Mouse (Mus musculus): ENCODE data around the gene Galnt15. TPM values are rescaled to one million over a fixed set of nuclear protein-coding genes. Genes with fewer than 3 reads are reported as not detected.

The Galnt15 gene
- polyA plus RNA-seq, 1 experiment from 2014 or later: 0.73 TPM

DNA sequence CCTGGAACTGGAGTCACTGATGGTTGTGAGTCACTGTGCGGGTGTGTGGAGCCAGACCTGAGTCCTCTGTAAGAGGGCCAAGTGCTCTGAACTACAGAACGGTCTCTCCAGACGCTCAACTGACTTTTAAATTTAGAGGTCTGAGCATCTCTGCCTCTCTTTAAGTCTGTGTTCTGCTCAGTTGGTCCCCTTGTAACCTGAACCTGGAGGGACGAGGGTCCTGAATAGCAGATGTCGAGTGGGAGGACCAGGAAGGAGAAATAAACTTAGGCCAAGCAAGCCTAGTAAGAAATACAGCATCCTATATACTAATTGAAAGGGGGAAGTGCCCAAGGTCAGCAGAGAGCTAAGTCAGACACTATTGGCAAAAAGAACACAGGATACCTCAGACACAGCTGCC is 68.0 kb downstream of the Galnt15 start:
- no peaks in the 10 kb centered on the region for H3K4me1 ChIP-seq (replicated peaks)
- H3K4me3 ChIP-seq: no peak overlapping the region
- no peaks in the 10 kb centered on the region for H3K27me3 ChIP-seq
- H3K9me3 ChIP-seq: no peaks in the 10 kb centered on the region
- H3K36me3 ChIP-seq: peaks cover 72% of the 10 kb centered on the region
- 88% methylated on average over 5 of the region's 5 CpGs for WGBS
- H3K9ac ChIP-seq: no peak overlapping the region
- no peak for ATAC-seq (ENCODE audit: low FRiP score, low read depth)
- no peak overlapping the region for H3K4me2 ChIP-seq
- no peak overlapping the region for H3K27ac ChIP-seq (replicated peaks)

DNA sequence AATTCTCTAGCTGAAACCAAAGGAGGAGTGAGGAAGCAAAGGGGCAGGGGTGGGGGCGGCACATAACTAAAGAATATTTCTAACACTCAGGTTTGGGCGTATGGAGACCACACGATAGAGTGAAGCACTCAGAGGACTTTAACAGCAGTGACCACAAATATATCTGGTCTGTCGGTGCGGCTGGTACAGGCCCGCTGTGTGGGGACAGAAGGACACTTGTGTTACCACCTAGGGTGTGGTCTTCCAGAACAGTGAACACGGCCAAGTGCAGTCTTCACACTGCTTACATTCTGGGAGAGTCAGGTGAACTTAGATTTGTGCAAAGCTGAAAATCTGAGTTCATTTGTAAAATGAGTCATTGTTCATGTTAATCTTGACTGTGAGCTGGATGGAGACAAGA is 68.9 kb downstream of the Galnt15 start:
- H3K9me3 ChIP-seq: no peaks in the 10 kb centered on the region
- H3K4me3 ChIP-seq: no peak overlapping the region
- ATAC-seq (ENCODE audit: low FRiP score, low read depth): no peak
- H3K27me3 ChIP-seq: no peaks in the 10 kb centered on the region
- 97% methylated on average over 7 of the region's 7 CpGs for WGBS
- H3K36me3 ChIP-seq: peaks cover 74% of the 10 kb centered on the region
- no peaks in the 10 kb centered on the region for H3K4me1 ChIP-seq (replicated peaks)
- H3K27ac ChIP-seq (replicated peaks): no peak overlapping the region
- no peak overlapping the region for H3K9ac ChIP-seq
- no peak overlapping the region for H3K4me2 ChIP-seq

DNA sequence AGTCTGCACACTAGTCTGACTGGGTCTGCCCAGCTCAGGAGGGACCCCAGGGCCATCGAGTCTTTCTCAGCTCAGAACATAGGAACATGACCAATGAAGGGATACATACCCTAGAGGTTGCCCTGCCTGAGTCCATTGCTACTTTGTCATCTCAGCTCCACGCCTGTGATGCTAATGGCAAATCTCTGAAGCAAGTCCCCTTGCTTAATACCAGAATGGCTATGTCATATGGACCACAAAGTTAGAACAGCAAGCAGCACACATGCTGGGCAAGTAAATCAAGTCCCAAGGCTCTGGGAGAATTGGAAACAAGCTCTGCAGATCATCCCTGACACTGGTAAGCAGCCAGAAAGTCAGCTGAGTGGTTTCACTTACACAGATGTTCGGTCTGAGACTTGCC is 70.2 kb downstream of the Galnt15 start:
- Histone ChIP-seq H3K27me3 (no peaks in the 10 kb centered on the region), H3K4me3 (no peak overlapping the region), H3K4me2 (no peak overlapping the region), H3K4me1 (replicated peaks) (no peaks in the 10 kb centered on the region), H3K9ac (no peak overlapping the region), H3K36me3 (peaks cover 70% of the 10 kb centered on the region), H3K27ac (replicated peaks) (no peak overlapping the region), H3K9me3 (no peaks in the 10 kb centered on the region)
- WGBS: 98% methylated on average over 3 of the region's 3 CpGs
- ATAC-seq (ENCODE audit: low FRiP score, low read depth): no peak

DNA sequence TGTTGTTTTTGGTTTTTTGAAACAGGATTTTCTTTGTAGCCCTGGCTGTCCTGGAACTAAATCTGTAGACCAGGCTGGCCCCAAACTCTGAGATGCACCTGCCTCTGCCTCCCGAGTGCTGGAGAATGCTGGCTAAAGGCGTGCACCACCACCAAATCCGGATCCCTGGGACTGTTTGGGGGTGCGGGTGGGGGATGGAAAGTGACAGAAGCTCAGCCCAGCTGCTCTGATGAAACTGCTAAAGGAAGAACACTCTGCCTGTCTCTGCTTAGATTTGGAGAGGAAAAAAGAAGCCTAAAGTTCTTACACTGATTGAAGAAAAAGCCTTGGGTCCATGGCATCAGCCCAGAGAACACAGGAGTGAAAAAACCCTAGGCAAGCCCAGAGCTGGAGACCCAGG is 74.8 kb downstream of the Galnt15 start:
- ATAC-seq (ENCODE audit: low FRiP score, low read depth): no peak
- peaks cover 34% of the 10 kb centered on the region for H3K36me3 ChIP-seq

DNA sequence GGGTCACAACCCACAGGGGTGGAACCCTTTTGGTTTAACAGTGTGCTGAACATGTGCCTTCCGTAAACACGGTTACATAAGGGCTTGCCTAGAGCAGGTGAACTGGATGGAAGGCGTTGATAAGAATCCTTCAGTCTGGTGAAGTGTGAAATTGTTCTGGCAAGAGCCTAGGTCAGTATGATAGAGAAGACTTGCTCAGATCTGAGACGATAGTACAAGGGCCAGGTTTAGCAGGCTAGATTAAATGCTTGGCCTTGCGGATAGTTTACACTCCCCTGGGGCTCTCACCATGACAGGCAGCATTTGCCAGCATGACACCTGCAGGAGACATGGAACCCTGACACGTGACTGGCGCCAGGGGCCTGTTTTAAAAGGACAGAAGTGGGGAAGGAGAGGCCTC is 76.9 kb downstream of the Galnt15 start:
- Histone ChIP-seq H3K4me2 (no peak overlapping the region), H3K4me1 (replicated peaks) (no peaks in the 10 kb centered on the region), H3K4me3 (no peak overlapping the region), H3K36me3 (peaks cover 13% of the 10 kb centered on the region; the same call in 1 of the 2 replicates), H3K9ac (no peak overlapping the region), H3K9me3 (no peaks in the 10 kb centered on the region), H3K27me3 (no peaks in the 10 kb centered on the region), H3K27ac (replicated peaks) (no peak overlapping the region)
- no peak for ATAC-seq (ENCODE audit: low FRiP score, low read depth)
- 67% methylated on average over 7 of the region's 7 CpGs for WGBS

More for the DNA sequence above, 74.8 kb downstream of the Galnt15 start:
- H3K27me3 ChIP-seq: no peaks in the 10 kb centered on the region
- no peak overlapping the region for H3K9ac ChIP-seq
- no peak overlapping the region for H3K4me3 ChIP-seq
- 88% methylated on average over 4 of the region's 4 CpGs for WGBS
- H3K27ac ChIP-seq (replicated peaks): no peak overlapping the region
- H3K9me3 ChIP-seq: no peaks in the 10 kb centered on the region
- H3K4me2 ChIP-seq: no peak overlapping the region
- H3K4me1 ChIP-seq (replicated peaks): no peaks in the 10 kb centered on the region

DNA sequence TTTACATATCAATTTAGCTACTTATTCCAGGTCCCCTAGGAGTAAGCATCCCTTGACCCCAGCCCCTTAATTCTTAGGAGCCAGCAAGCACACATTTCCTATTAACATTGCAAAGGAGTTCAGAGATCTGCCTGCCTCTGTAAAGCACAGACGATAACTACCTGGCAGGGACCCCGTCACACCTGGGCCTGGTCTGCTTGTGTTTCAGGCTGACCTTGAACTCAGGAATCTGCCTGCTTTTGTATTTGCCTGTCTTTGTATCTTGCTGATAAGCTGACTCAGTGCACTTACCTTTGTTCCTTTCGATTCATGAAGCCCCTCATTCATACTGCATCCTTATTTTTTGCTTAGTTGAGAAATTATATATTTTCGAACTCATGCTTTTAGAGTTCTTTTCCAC is 78.1 kb downstream of the Galnt15 start:
- WGBS: 84% methylated on average over 4 of the region's 4 CpGs

More for the DNA sequence above, 78.1 kb downstream of the Galnt15 start:
- Histone ChIP-seq H3K27ac (replicated peaks) (no peak overlapping the region), H3K4me3 (no peak overlapping the region), H3K9ac (no peak overlapping the region), H3K4me2 (no peak overlapping the region), H3K36me3 (0 out of 2 replicates have a peak, but pooled peaks cover 9% of the 10 kb centered on the region), H3K27me3 (no peaks in the 10 kb centered on the region), H3K9me3 (no peaks in the 10 kb centered on the region), H3K4me1 (replicated peaks) (no peaks in the 10 kb centered on the region)
- no peak for ATAC-seq (ENCODE audit: low FRiP score, low read depth)

Other genes starting within 250 kb of the Galnt15 start
- gene Ankrd28, start 198.3 kb upstream of the Galnt15 start, polyA plus RNA-seq (2015; fragmentation: Nextera tagmentation; extraction: Ambion mirVana): 9.6 and 11.0 TPM in 2 replicates
- gene Oxnad1, start 56.4 kb downstream of the Galnt15 start, polyA plus RNA-seq (2015; fragmentation: Nextera tagmentation; extraction: Ambion mirVana): 20.8 and 22.2 TPM in 2 replicates
- gene Dph3, start 56.7 kb downstream of the Galnt15 start, polyA plus RNA-seq (2015; fragmentation: Nextera tagmentation; extraction: Ambion mirVana): 71.2 and 73.0 TPM in 2 replicates
- gene Msmb, start 113.0 kb downstream of the Galnt15 start, polyA plus RNA-seq (2015; fragmentation: Nextera tagmentation; extraction: Ambion mirVana): not detected in 2 replicates
- 95.6 and 103 TPM in 2 replicates for gene Ncoa4, start 130.9 kb downstream of the Galnt15 start, polyA plus RNA-seq (2015; fragmentation: Nextera tagmentation; extraction: Ambion mirVana)
- gene Timm23, start 172.9 kb downstream of the Galnt15 start, polyA plus RNA-seq (2015; fragmentation: Nextera tagmentation; extraction: Ambion mirVana): 225 and 227 TPM in 2 replicates
- gene Parg, start 173.0 kb downstream of the Galnt15 start, polyA plus RNA-seq (2015; fragmentation: Nextera tagmentation; extraction: Ambion mirVana): 31.0 and 34.6 TPM in 2 replicates